Mouse (Mus musculus) adrenal gland, postnatal 0 days (tissue): Measurements from ENCODE around the gene Arfip1. TPM values are rescaled to one million over a fixed set of nuclear protein-coding genes. Genes with fewer than 3 reads are reported as not detected.

Source experiments
- polyA plus RNA-seq: library from polyadenylated mRNA; unstranded; fragments of >200 nt; fragmentation: Nextera tagmentation; extraction: Ambion mirVana; gene quantifications from 2 replicates; pipeline ENCODE4 v1.2.1, GENCODE M21; 2015

The Arfip1 gene
- 42.4 and 51.5 TPM in 2 replicates for polyA plus RNA-seq

GRCm38 (mm10) chr3:84582023-84582912, at the start of gene Arfip1:
Arfip1 (minus strand) TSS chr3:84582625.

GRCm38 (mm10) chr3:84593274-84593673, 10.8 kb upstream of the Arfip1 start, which contains the start of gene Tigd4:
Tigd4 (plus strand) TSS chr3:84593574.

GRCm38 (mm10) chr3:84480006-84480897, 102.2 kb downstream of the Arfip1 start, which contains the start of gene Fhdc1:
Fhdc1 (minus strand) TSS chr3:84480429.

Other genes starting within 250 kb of the Arfip1 start
- gene Fhdc1, start 102.2 kb downstream of the Arfip1 start, polyA plus RNA-seq, result 4.6 and 8.5 TPM in 2 replicates
- 0.97 TPM in 1 of 2 replicates, not detected in the other for gene Tigd4, start 10.9 kb upstream of the Arfip1 start, polyA plus RNA-seq
- gene Tmem154, start 83.6 kb upstream of the Arfip1 start, polyA plus RNA-seq, result 1.6 and 2.6 TPM in 2 replicates
- 9.4 and 11.5 TPM in 2 replicates for gene Fbxw7, start 232.6 kb upstream of the Arfip1 start, polyA plus RNA-seq